Mouse (Mus musculus) myocyte (in vitro differentiated cells): ENCODE measurements at regions not wholly inside any gene's neighbourhood (a gene's known extent, or its start where the extent isn't known, plus 50 kb on each side); places are given as distances from the start of the nearest gene placed in this dataset.

Source experiments
- CEBPB ChIP-seq: IDR thresholded peaks from 2 replicates; pipeline ENCODE4 v1.6.1; 2011; ENCODE audit warnings: mild to moderate bottlenecking, moderate library complexity; ENCODE audit not compliant: poor library complexity, insufficient read depth, severe bottlenecking
- E2F4 ChIP-seq: IDR thresholded peaks from one replicate; pipeline ENCODE4 v1.6.1; 2011; ENCODE audit warnings: mild to moderate bottlenecking, control low read depth, moderate library complexity; ENCODE audit not compliant: insufficient read depth
- MAX ChIP-seq: IDR thresholded peaks from one replicate; pipeline ENCODE4 v1.6.1; 2011; ENCODE audit warnings: low read depth, mild to moderate bottlenecking, control low read depth
- MYOD1 ChIP-seq, 3 experiments: IDR thresholded peaks; one replicate each; pipeline ENCODE4 v1.6.1; 2011; ENCODE audit warnings: control low read depth in 2 of 3, low read depth in 2 of 3, mild to moderate bottlenecking in 2 of 3, moderate library complexity in 1 of 3; ENCODE audit not compliant: insufficient read length in 2 of 3, control insufficient read depth in 1 of 3
- MYOG ChIP-seq, 3 experiments: IDR thresholded peaks; one replicate each; pipeline ENCODE4 v1.6.1; 2011; ENCODE audit warnings: control low read depth in 2 of 3, low read depth in 2 of 3, mild to moderate bottlenecking in 2 of 3; ENCODE audit not compliant: insufficient read length in 2 of 3, control insufficient read depth in 1 of 3, insufficient read depth in 1 of 3
- POLR2A ChIP-seq: IDR thresholded peaks from one replicate; pipeline ENCODE4 v1.6.1; 2011; ENCODE audit warnings: low read depth, mild to moderate bottlenecking, control low read depth, moderate library complexity; ENCODE audit not compliant: insufficient read length
- POLR2AphosphoS2 ChIP-seq: IDR thresholded peaks from one replicate; pipeline ENCODE4 v1.6.1; 2011; ENCODE audit warnings: low read depth, control low read depth; ENCODE audit not compliant: insufficient read length
- REST ChIP-seq: IDR thresholded peaks from one replicate; pipeline ENCODE4 v1.6.1; 2011; ENCODE audit warnings: mild to moderate bottlenecking, control low read depth, moderate library complexity; ENCODE audit not compliant: insufficient read depth, insufficient read length
- SRF ChIP-seq: IDR thresholded peaks from one replicate; pipeline ENCODE4 v1.6.1; 2011; ENCODE audit warnings: low read depth; ENCODE audit not compliant: control insufficient read depth, insufficient read length
- TCF12 ChIP-seq: IDR thresholded peaks from one replicate; pipeline ENCODE4 v1.6.1; 2011; ENCODE audit warnings: mild to moderate bottlenecking, control low read depth; ENCODE audit not compliant: poor library complexity, insufficient read depth, severe bottlenecking
- TCF3 ChIP-seq: IDR thresholded peaks from one replicate; pipeline ENCODE4 v1.6.1; 2011; ENCODE audit warnings: low read depth, control low read depth; ENCODE audit not compliant: insufficient read length
- USF1 ChIP-seq: IDR thresholded peaks from one replicate; pipeline ENCODE4 v1.6.1; 2011; ENCODE audit warnings: low read depth, mild to moderate bottlenecking, control low read depth, moderate library complexity

GRCm38 (mm10) chr12:28055518-28056280, 496.5 kb downstream of the Dcdc2c start:
- TF ChIP-seq POLR2A: no peak
- no peak for TF ChIP-seq USF1
- no peak for TF ChIP-seq TCF12
- TF ChIP-seq MAX: no peak
- TF ChIP-seq MYOG (IDR thresholded peaks at IDR 0.05; ENCODE audit: control insufficient read depth in 1 of 3, insufficient read depth in 1 of 3, insufficient read length in 2 of 3, low read depth in 2 of 3): no peak
- no peak for TF ChIP-seq MYOD1 (IDR thresholded peaks at IDR 0.05; ENCODE audit: control insufficient read depth in 1 of 3, insufficient read length in 2 of 3, low read depth in 2 of 3)
- no peak for TF ChIP-seq POLR2AphosphoS2
- no peak for TF ChIP-seq TCF3
- TF ChIP-seq E2F4: no peak
- no peak for TF ChIP-seq CEBPB
- TF ChIP-seq SRF: no peak
- no peak for TF ChIP-seq REST
